ENCODE assay signal across 8 mouse cellular contexts in the genomic region with DNA sequence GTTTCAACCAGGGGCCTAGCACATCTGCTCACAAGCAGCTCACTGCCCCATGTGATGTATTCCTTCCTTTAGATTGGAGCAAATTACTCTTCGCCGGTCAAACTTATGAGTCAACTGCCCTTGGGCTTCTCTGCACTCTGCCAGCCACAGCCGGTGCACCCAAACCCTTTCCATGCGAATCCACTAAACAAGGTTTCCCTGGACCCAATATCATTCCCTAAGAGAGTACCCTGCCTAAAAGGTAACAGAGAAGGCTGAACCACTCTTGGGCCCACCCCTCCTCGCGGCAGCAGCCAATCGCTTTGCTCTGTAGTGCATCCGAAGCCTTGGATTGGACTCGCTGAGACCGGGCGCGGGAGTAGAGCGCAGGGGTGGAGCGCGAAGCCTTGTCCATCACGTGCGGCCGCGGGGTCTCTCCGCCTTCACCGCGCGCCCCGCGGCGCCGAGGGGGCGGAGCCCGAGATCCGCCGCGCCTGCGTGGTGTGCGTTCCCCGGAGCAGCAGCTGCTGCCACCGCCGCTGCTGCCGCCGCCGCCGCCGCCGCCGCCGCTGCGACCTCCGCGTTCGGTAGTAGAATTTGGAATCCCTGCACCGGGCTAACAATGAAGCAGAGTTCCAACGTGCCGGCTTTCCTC. TPM values are rescaled to one million over a fixed set of nuclear protein-coding genes. Genes with fewer than 3 reads are reported as not detected.
A peak's percentile ranks its signal among the peaks of the same experiment; 100 is the strongest.
DNase-seq lines count a peak whose midpoint lies in the region; ATAC-seq lines count a peak whose summit lies in the region.

TSS of gene Hsf2 (plus strand) at position 478 of the 634 bp plus-strand sequence.

- peak; percentile 94 for DNase-seq in adipocyte (ENCODE audit: low spot score)
- DNase-seq in embryo, embryonic 10 days (ENCODE audit: low spot score), result peak; percentile 97
- DNase-seq in gastrocnemius, postnatal 10 days, result peak; percentile 93
- DNase-seq in induced T-regulatory cell, adult 2 months (ENCODE audit: low read depth), result peak; percentile 95
- DNase-seq in left cerebral cortex, adult 9 months (ENCODE audit: low spot score in 2 of 2), result peak; percentile 94 to 97
- DNase-seq in right cerebral cortex, postnatal 14 days, result peak; percentile 96
- peak; percentile 91 to 96 for DNase-seq in urinary bladder, postnatal 36 days (ENCODE audit: low spot score in 2 of 2)

- peak; percentile 96 for ATAC-seq in megakaryocyte progenitor cell, adult 5-6 weeks (replicated peaks; ENCODE audit: poor library complexity)

RNA-seq across cellular contexts. Expression of gene Hsf2, which starts in this region (rescaled TPM):
- 10 to 100 TPM; 30.5 to 35.7 TPM for total RNA-seq in gastrocnemius, postnatal 10 days (2021)
- 14.6 and 19.4 TPM in 2 replicates for total RNA-seq in megakaryocyte progenitor cell, adult 5-6 weeks (2015)
- total RNA-seq in megakaryocyte progenitor cell, adult 5-6 weeks (2017), result 17.1 and 18.4 TPM in 2 replicates

Comparison
In these comparisons a context has a peak if more than half of its experiments do, and no peak if none do; other contexts are left out.
1. Peak in every context shown above with its lines: DNase-seq and ATAC-seq.